Mouse (Mus musculus): ENCODE data around the gene Hmg20a. TPM values are rescaled to one million over a fixed set of nuclear protein-coding genes. Genes with fewer than 3 reads are reported as not detected.

The Hmg20a gene
- total and polyA plus RNA-seq, 2 experiments: 6.6 to 6.8 TPM

DNA sequence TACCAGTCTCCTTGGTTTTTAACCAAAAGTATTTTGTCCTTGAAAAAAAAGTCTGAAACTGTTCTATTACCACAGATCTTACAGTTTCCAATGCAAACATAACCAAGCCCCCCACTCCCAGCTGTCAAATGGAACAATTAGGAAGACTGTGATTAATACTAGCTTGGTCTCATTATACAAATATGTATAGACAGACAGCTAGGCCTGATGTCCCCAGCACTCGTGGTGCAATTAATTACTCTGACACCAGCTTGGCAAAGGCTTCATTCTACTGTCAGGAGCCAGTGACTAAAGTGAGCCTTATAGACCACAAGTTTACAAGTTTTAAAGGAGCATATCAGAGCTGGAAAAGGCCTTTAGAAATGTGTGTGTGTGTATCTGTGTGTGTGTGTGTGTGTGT, 74.5 kb downstream of the Hmg20a start:
- no peak for TF ChIP-seq CTCF (IDR thresholded peaks at IDR 0.05; ENCODE audit: low read depth, low read length)
- TF ChIP-seq POLR2A (IDR thresholded peaks at IDR 0.05; ENCODE audit: extremely low read depth, insufficient read depth, low read length): no peak
- 0 out of 2 replicates have a peak, but pooled peaks cover 2% of the 10 kb centered on the region for H3K4me1 ChIP-seq (ENCODE audit: control insufficient read depth, insufficient read depth, low read length)
- WGBS: 77% methylated on average over 1 of the region's 1 CpGs
- H3K27me3 ChIP-seq (ENCODE audit: control insufficient read depth, insufficient read depth, low read length): no peaks in the 10 kb centered on the region
- H3K9ac ChIP-seq (ENCODE audit: low read depth, low read length): no peak overlapping the region
- DNase-seq (ENCODE audit: extremely low read depth, low read depth, low spot score): no peak
- H3K79me2 ChIP-seq (ENCODE audit: control insufficient read depth, insufficient read depth, low read length): no peaks in the 10 kb centered on the region
- no peak overlapping the region for H3K27ac ChIP-seq (replicated peaks; ENCODE audit: insufficient read depth, low read depth, low read length)
- H3K36me3 ChIP-seq (ENCODE audit: control insufficient read depth, insufficient read depth, low read length): peaks cover 47% of the 10 kb centered on the region
- no peak overlapping the region for H3K4me3 ChIP-seq (ENCODE audit: insufficient read depth, low read depth, low read length)

DNA sequence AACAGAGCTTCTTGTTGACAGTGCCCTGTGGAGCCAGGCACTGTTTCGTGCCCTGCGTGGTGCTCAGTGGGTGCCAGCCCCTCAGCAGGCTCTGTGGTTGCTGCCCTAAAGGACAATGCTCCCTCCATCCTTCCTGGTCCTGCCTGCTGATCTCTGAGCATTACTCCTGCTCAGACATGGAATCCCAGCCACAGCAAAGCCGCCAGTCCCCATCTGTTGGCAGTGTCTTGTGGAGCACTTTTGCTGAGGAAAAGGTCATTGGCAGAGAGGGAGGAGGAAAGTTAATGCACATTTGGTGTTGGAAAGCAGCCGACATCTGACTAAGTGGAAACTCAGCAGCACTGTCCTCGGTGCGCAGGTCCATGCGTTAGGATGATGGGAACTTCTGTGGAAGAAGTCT, 76.7 kb downstream of the Hmg20a start:
- Histone ChIP-seq H3K36me3 (ENCODE audit: control insufficient read depth, insufficient read depth, low read length) (peaks cover 36% of the 10 kb centered on the region), H3K4me3 (ENCODE audit: insufficient read depth, low read depth, low read length) (no peak overlapping the region), H3K27ac (replicated peaks; ENCODE audit: insufficient read depth, low read depth, low read length) (no peak overlapping the region), H3K27me3 (ENCODE audit: control insufficient read depth, insufficient read depth, low read length) (no peaks in the 10 kb centered on the region), H3K9ac (ENCODE audit: low read depth, low read length) (no peak overlapping the region), H3K79me2 (ENCODE audit: control insufficient read depth, insufficient read depth, low read length) (no peaks in the 10 kb centered on the region), H3K4me1 (ENCODE audit: control insufficient read depth, insufficient read depth, low read length) (0 out of 2 replicates have a peak, but pooled peaks cover 2% of the 10 kb centered on the region)
- no peak for DNase-seq (ENCODE audit: extremely low read depth, low read depth, low spot score)
- no peak for TF ChIP-seq POLR2A (IDR thresholded peaks at IDR 0.05; ENCODE audit: extremely low read depth, insufficient read depth, low read length)
- no peak for TF ChIP-seq CTCF (IDR thresholded peaks at IDR 0.05; ENCODE audit: low read depth, low read length)
- WGBS: 75% methylated on average over 7 of the region's 7 CpGs

DNA sequence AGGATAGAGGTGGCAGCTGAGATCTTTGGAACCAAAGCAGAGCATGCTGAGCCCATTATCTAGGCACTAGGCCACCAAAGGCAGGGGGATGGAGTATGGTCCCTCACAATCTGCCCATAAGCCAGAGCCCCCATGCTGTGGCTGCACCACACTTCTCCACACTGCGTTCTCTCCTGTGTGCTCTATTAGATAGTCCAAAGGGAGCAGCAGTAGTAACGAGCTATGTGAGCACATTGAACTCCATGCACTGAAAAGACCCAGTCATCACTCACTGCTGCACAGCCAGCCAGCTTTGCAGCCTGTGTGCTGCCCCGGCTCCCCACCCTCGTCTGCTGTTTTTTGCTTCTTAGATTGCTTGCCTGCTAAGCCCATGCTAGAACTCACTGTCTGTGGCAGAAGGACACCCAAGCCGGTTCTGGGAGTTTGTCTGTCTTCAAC, 77.4 kb downstream of the Hmg20a start:
- no peak overlapping the region for H3K4me3 ChIP-seq (ENCODE audit: insufficient read depth, low read depth, low read length)
- no peak overlapping the region for H3K27ac ChIP-seq (replicated peaks; ENCODE audit: insufficient read depth, low read depth, low read length)
- 0 out of 2 replicates have a peak, but pooled peaks cover 2% of the 10 kb centered on the region for H3K4me1 ChIP-seq (ENCODE audit: control insufficient read depth, insufficient read depth, low read length)

DNA sequence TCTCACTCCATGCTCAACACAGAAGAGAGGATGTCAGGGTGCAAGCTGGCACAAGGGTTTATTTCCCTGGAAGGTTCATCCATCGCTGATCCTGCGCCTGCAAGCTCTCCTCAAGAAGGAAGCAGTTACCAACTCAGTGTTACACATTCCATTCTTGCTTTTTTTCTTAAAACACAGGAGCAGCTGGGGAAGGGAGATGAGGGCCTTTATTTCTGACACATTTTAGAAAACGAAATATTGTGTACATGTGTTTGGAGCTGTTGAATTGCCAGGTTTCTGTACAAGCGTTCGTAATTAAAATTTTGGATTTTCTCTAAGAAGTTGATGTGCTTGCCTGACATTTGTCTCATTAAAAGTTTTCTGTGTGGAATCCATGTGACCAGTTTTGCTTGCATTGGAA, 78.2 kb downstream of the Hmg20a start:
- H3K27ac ChIP-seq (replicated peaks; ENCODE audit: insufficient read depth, low read depth, low read length): no peak overlapping the region
- no peak overlapping the region for H3K9ac ChIP-seq (ENCODE audit: low read depth, low read length)
- peaks cover 3% of the 10 kb centered on the region for H3K4me1 ChIP-seq (ENCODE audit: control insufficient read depth, insufficient read depth, low read length)
- DNase-seq (ENCODE audit: extremely low read depth, low read depth, low spot score): no peak
- WGBS: 95% methylated on average over 5 of the region's 5 CpGs
- no peaks in the 10 kb centered on the region for H3K27me3 ChIP-seq (ENCODE audit: control insufficient read depth, insufficient read depth, low read length)
- H3K79me2 ChIP-seq (ENCODE audit: control insufficient read depth, insufficient read depth, low read length): no peaks in the 10 kb centered on the region
- H3K4me3 ChIP-seq (ENCODE audit: insufficient read depth, low read depth, low read length): no peak overlapping the region
- no peak for TF ChIP-seq CTCF (IDR thresholded peaks at IDR 0.05; ENCODE audit: low read depth, low read length)
- no peak for TF ChIP-seq POLR2A (IDR thresholded peaks at IDR 0.05; ENCODE audit: extremely low read depth, insufficient read depth, low read length)
- peaks cover 25% of the 10 kb centered on the region for H3K36me3 ChIP-seq (ENCODE audit: control insufficient read depth, insufficient read depth, low read length)

More for the DNA sequence above, 77.4 kb downstream of the Hmg20a start:
- DNase-seq (ENCODE audit: extremely low read depth, low read depth, low spot score): no peak
- TF ChIP-seq POLR2A (IDR thresholded peaks at IDR 0.05; ENCODE audit: extremely low read depth, insufficient read depth, low read length): no peak
- no peak for TF ChIP-seq CTCF (IDR thresholded peaks at IDR 0.05; ENCODE audit: low read depth, low read length)
- no peaks in the 10 kb centered on the region for H3K27me3 ChIP-seq (ENCODE audit: control insufficient read depth, insufficient read depth, low read length)
- WGBS: 76% methylated on average over 5 of the region's 5 CpGs
- no peaks in the 10 kb centered on the region for H3K79me2 ChIP-seq (ENCODE audit: control insufficient read depth, insufficient read depth, low read length)
- H3K9ac ChIP-seq (ENCODE audit: low read depth, low read length): no peak overlapping the region
- peaks cover 30% of the 10 kb centered on the region for H3K36me3 ChIP-seq (ENCODE audit: control insufficient read depth, insufficient read depth, low read length)

DNA sequence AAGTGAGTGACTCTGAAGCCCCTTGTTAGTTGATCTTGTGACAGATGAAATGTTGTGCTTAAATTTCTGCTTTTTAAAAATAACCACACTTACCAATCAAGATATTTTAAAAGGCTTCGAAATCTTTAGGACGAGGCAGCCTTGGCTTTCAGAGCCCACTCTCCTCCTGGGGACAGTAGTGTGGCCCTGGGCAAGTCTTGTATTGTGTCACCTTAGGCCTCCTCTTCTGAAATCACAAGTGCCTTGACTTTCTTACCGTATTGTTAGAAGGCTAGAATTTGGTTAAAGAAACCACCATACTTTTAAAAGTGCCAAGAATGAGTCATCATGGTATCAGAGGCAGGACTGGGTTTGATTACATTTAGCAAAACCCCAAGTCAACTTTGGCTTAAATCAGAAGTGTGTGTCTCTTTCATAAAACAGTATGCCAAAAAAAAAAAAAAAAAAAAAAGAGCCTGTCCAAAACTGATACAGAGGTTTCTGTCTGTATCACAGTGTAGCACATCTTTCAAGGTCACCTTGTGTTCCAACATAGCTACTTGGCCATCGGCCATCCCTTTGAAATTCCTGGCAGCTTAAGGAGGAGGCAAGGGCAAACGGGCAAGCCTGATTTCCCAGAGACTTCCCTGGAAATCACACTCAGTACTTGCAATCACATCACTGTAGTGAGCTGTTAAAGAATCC, 78.9 kb downstream of the Hmg20a start:
- H3K4me3 ChIP-seq (ENCODE audit: insufficient read depth, low read depth, low read length): no peak overlapping the region
- H3K36me3 ChIP-seq (ENCODE audit: control insufficient read depth, insufficient read depth, low read length): peaks cover 19% of the 10 kb centered on the region; the same call in 1 of the 2 replicates
- peaks cover 6% of the 10 kb centered on the region for H3K4me1 ChIP-seq (ENCODE audit: control insufficient read depth, insufficient read depth, low read length)
- no peaks in the 10 kb centered on the region for H3K79me2 ChIP-seq (ENCODE audit: control insufficient read depth, insufficient read depth, low read length)
- peak overlapping the region; percentile 12; the same call in 1 of the 2 replicates for H3K27ac ChIP-seq (replicated peaks; ENCODE audit: insufficient read depth, low read depth, low read length)
- H3K9ac ChIP-seq (ENCODE audit: low read depth, low read length): no peak overlapping the region
- H3K27me3 ChIP-seq (ENCODE audit: control insufficient read depth, insufficient read depth, low read length): no peaks in the 10 kb centered on the region
- WGBS: 56% methylated on average over 5 of the region's 5 CpGs
- peak; percentile 72 for DNase-seq (ENCODE audit: extremely low read depth, low read depth, low spot score)
- TF ChIP-seq POLR2A (IDR thresholded peaks at IDR 0.05; ENCODE audit: extremely low read depth, insufficient read depth, low read length) (no peak), CTCF (IDR thresholded peaks at IDR 0.05; ENCODE audit: low read depth, low read length) (no peak)

Data from liver, adult 2 months (tissue).